Mouse (Mus musculus): ENCODE data around the gene Gm49416.
"Not testable (repeated sequence)": the region's sequence is repeated elsewhere in the genome, so short reads cannot be mapped to it uniquely, and the experiment has no call there.

Gm49416 gene

GRCm38 (mm10) chr19:8875031-8875430 is 13.7 kb upstream of the Gm49416 start:
- no peak for DNase-seq (ENCODE audit: low spot score in 2 of 2)

- DNase-seq (ENCODE audit: low spot score in 2 of 2): peak; percentile 85 to 87
Measured at GRCm38 (mm10) chr19:8880311-8881033, 8.3 kb upstream of the Gm49416 start, which contains the start of gene Uqcc3. Uqcc3 (minus strand) TSS chr19:8880923.

GRCm38 (mm10) chr19:8881034-8881392 is 7.7 kb upstream of the Gm49416 start:
- DNase-seq (ENCODE audit: low spot score in 2 of 2): no peak

- no peak for DNase-seq (ENCODE audit: low spot score in 2 of 2)
Measured at GRCm38 (mm10) chr19:8883616-8884015, 5.1 kb upstream of the Gm49416 start, which contains the start of the genes Lbhd1 and Gm49403. Lbhd1 (plus strand) TSS chr19:8883732. Gm49403 (plus strand) TSS chr19:8883930.

GRCm38 (mm10) chr19:8886916-8887584 is 1.7 kb upstream of the Gm49416 start:
- no peak for DNase-seq (ENCODE audit: low spot score in 2 of 2)

- no peak for DNase-seq (ENCODE audit: low spot score in 2 of 2)
Measured at GRCm38 (mm10) chr19:8887585-8888463, 902 bp upstream of the Gm49416 start.

GRCm38 (mm10) chr19:8892829-8893766 is 4.4 kb downstream of the Gm49416 start, which contains the start of gene Ints5:
Ints5 (plus strand) TSS chr19:8893005.
- peak; percentile 73 to 81 for DNase-seq (ENCODE audit: low spot score in 2 of 2)

GRCm38 (mm10) chr19:8895397-8895960 is 6.8 kb downstream of the Gm49416 start:
- DNase-seq (ENCODE audit: low spot score in 2 of 2): no peak

GRCm38 (mm10) chr19:8896231-8896630 is 7.5 kb downstream of the Gm49416 start:
- not testable (repeated sequence) for DNase-seq (ENCODE audit: low spot score in 2 of 2)

GRCm38 (mm10) chr19:8897211-8897864 is 8.6 kb downstream of the Gm49416 start:
- DNase-seq (ENCODE audit: low spot score in 2 of 2): peak in 1 of 2 experiments; percentile 46

- peak; percentile 95 for DNase-seq (ENCODE audit: low spot score in 2 of 2)
Measured at GRCm38 (mm10) chr19:8897865-8898495, 9.3 kb downstream of the Gm49416 start, which contains the start of gene Ganab. Ganab (plus strand) TSS chr19:8898071.

- DNase-seq (ENCODE audit: low spot score in 2 of 2): no peak
Measured at GRCm38 (mm10) chr19:8898576-8898975, 9.8 kb downstream of the Gm49416 start.

- DNase-seq (ENCODE audit: low spot score in 2 of 2): no peak
Measured at GRCm38 (mm10) chr19:8899079-8899478, 10.4 kb downstream of the Gm49416 start.

- DNase-seq (ENCODE audit: low spot score in 2 of 2): no peak
Measured at GRCm38 (mm10) chr19:8903412-8903811, 14.7 kb downstream of the Gm49416 start.

- DNase-seq (ENCODE audit: low spot score in 2 of 2): no peak
Measured at GRCm38 (mm10) chr19:8908531-8908930, 19.8 kb downstream of the Gm49416 start.

- DNase-seq (ENCODE audit: low spot score in 2 of 2): no peak
Measured at GRCm38 (mm10) chr19:8911810-8912209, 23.1 kb downstream of the Gm49416 start.

- DNase-seq (ENCODE audit: low spot score in 2 of 2): no peak
Measured at GRCm38 (mm10) chr19:8914212-8914611, 25.5 kb downstream of the Gm49416 start.

GRCm38 (mm10) chr19:8919000-8919399 is 30.3 kb downstream of the Gm49416 start:
- no peak for DNase-seq (ENCODE audit: low spot score in 2 of 2)

GRCm38 (mm10) chr19:8919684-8920072 is 31.0 kb downstream of the Gm49416 start:
- no peak for DNase-seq (ENCODE audit: low spot score in 2 of 2)

Measured in frontal cortex, postnatal 10 days (tissue).